Mouse (Mus musculus) MEL (cell line): ENCODE measurements at regions not wholly inside any gene's neighbourhood (a gene's known extent, or its start where the extent isn't known, plus 50 kb on each side); places are given as distances from the start of the nearest gene placed in this dataset.

Experiments used
- DNase-seq: peaks from one replicate; pipeline ENCODE4 v3.0.0; 2011; ENCODE audit warnings: low read depth, low spot score
- H3K27ac ChIP-seq: 2 replicates; pipeline ENCODE4 v1.5.1; 2012; ENCODE audit warnings: low read depth, mild to moderate bottlenecking, control low read depth, low read length, moderate library complexity; ENCODE audit not compliant: control insufficient read depth
- H3K27me3 ChIP-seq, 2 experiments: fragments of 150-350 bp in 1 of 2; sonication (generic) in 1 of 2; 2 replicates each; pipeline ENCODE4 v1.6.1; 2012; ENCODE audit warnings: low read length in 2 of 2, mild to moderate bottlenecking in 2 of 2, improper control_type of control experiment in 1 of 2, moderate library complexity in 1 of 2; ENCODE audit not compliant: insufficient read depth in 2 of 2, control insufficient read depth in 1 of 2
- H3K36me3 ChIP-seq, 2 experiments: 2 replicates each; pipeline ENCODE4 v1.6.1; 2012 to 2014; ENCODE audit warnings: low read length in 2 of 2, improper control_type of control experiment in 1 of 2, inconsistent platforms in 1 of 2, mild to moderate bottlenecking in 1 of 2; ENCODE audit not compliant: insufficient read depth in 2 of 2, control insufficient read depth in 1 of 2
- H3K4me1 ChIP-seq, 2 experiments: fragments of 150-350 bp in 1 of 2; sonication (generic) in 1 of 2; 2 replicates each; pipeline ENCODE4 v1.6.1; 2012; ENCODE audit warnings: low read length in 2 of 2, improper control_type of control experiment in 1 of 2, mild to moderate bottlenecking in 1 of 2; ENCODE audit not compliant: insufficient read depth in 2 of 2, control insufficient read depth in 1 of 2
- H3K4me3 ChIP-seq, 2 experiments: fragments of 150-350 bp in 1 of 2; sonication (generic) in 1 of 2; 2 replicates each; pipeline ENCODE4 v1.5.1; 2012; ENCODE audit warnings: low read depth in 2 of 2, low read length in 2 of 2, mild to moderate bottlenecking in 2 of 2, moderate library complexity in 2 of 2, control low read depth in 1 of 2, improper control_type of control experiment in 1 of 2; ENCODE audit not compliant: control insufficient read depth in 1 of 2, insufficient read depth in 1 of 2
- H3K79me2 ChIP-seq: 2 replicates; pipeline ENCODE4 v1.6.1; 2012; ENCODE audit warnings: mild to moderate bottlenecking, low read length, moderate library complexity; ENCODE audit not compliant: control insufficient read depth, poor library complexity, insufficient read depth
- H3K9ac ChIP-seq: 2 replicates; pipeline ENCODE4 v1.6.1; 2012; ENCODE audit warnings: low read depth, mild to moderate bottlenecking, control low read depth, low read length, moderate library complexity; ENCODE audit not compliant: control insufficient read depth, poor library complexity, severe bottlenecking
- H3K9me3 ChIP-seq: fragments of 150-350 bp; sonication (generic); replicated peaks from 2 replicates; pipeline ENCODE4 v1.6.1; 2012; ENCODE audit warnings: mild to moderate bottlenecking, low read length, improper control_type of control experiment, moderate library complexity; ENCODE audit not compliant: insufficient read depth
- CHD1 ChIP-seq: IDR thresholded peaks from 2 replicates; pipeline ENCODE4 v1.6.1; 2012; ENCODE audit warnings: low read depth, mild to moderate bottlenecking, inconsistent platforms, low read length, improper control_type of control experiment
- CTCF ChIP-seq, 3 experiments: IDR thresholded peaks in 2 of 3; conservative IDR thresholded peaks in 1 of 3; 2 replicates each; pipeline ENCODE4 v1.5.1; 2011 to 2012; ENCODE audit warnings: low read length in 3 of 3, low read depth in 2 of 3, mild to moderate bottlenecking in 2 of 3, improper control_type of control experiment in 1 of 3, inconsistent platforms in 1 of 3, mixed read lengths in 1 of 3, moderate library complexity in 1 of 3; ENCODE audit not compliant: control insufficient read depth in 1 of 3, insufficient read depth in 1 of 3, poor library complexity in 1 of 3, severe bottlenecking in 1 of 3
- E2F4 ChIP-seq: IDR thresholded peaks from 2 replicates; pipeline ENCODE4 v1.6.1; 2011; ENCODE audit warnings: low read depth, low read length, improper control_type of control experiment, borderline replicate concordance
- EP300 ChIP-seq, 2 experiments: IDR thresholded peaks; 2 replicates each; pipeline ENCODE4 v1.6.1; 2011; ENCODE audit warnings: improper control_type of control experiment in 2 of 2, low read length in 2 of 2, low read depth in 1 of 2, mild to moderate bottlenecking in 1 of 2
- GABPA ChIP-seq: IDR thresholded peaks from 2 replicates; pipeline ENCODE4 v1.6.1; 2012; ENCODE audit warnings: low read depth, mild to moderate bottlenecking, inconsistent platforms, low read length, improper control_type of control experiment, moderate library complexity
- GATA1 ChIP-seq: IDR thresholded peaks from 2 replicates; pipeline ENCODE4 v1.6.1; 2011; ENCODE audit warnings: low read depth, low read length, improper control_type of control experiment
- JUND ChIP-seq: IDR thresholded peaks from 2 replicates; pipeline ENCODE4 v1.6.1; 2011; ENCODE audit warnings: low read depth, mild to moderate bottlenecking, improper control_type of control experiment, low read length
- KAT2A ChIP-seq: conservative IDR thresholded peaks from 2 replicates; pipeline ENCODE4 v1.6.1; 2012; ENCODE audit warnings: low read depth, low read length, improper control_type of control experiment, inconsistent platforms
- MAX ChIP-seq: IDR thresholded peaks from 2 replicates; pipeline ENCODE4 v1.6.1; 2011; ENCODE audit warnings: low read length, improper control_type of control experiment
- MAZ ChIP-seq: IDR thresholded peaks from 2 replicates; pipeline ENCODE4 v1.6.1; 2012; ENCODE audit warnings: low read depth, mild to moderate bottlenecking, inconsistent platforms, low read length, improper control_type of control experiment
- MEF2A ChIP-seq: IDR thresholded peaks from 2 replicates; pipeline ENCODE4 v1.6.1; 2014; ENCODE audit warnings: low read depth, mild to moderate bottlenecking, inconsistent platforms, low read length, improper control_type of control experiment; ENCODE audit not compliant: poor library complexity, insufficient replicate concordance, severe bottlenecking; ENCODE audit errors: extremely low read depth
- MXI1 ChIP-seq: IDR thresholded peaks from 2 replicates; pipeline ENCODE4 v1.6.1; 2011; ENCODE audit warnings: mild to moderate bottlenecking, low read depth, low read length, improper control_type of control experiment
- POLR2AphosphoS2 ChIP-seq: IDR thresholded peaks from 2 replicates; pipeline ENCODE4 v1.6.1; 2011; ENCODE audit warnings: low read length, improper control_type of control experiment
- POLR2AphosphoS5 ChIP-seq: IDR thresholded peaks from 2 replicates; pipeline ENCODE4 v1.6.1; 2012; ENCODE audit warnings: low read depth, borderline replicate concordance, mild to moderate bottlenecking, inconsistent platforms, low read length, moderate library complexity, mixed read lengths
- RAD21 ChIP-seq: IDR thresholded peaks from 2 replicates; pipeline ENCODE4 v1.6.1; 2011; ENCODE audit warnings: mild to moderate bottlenecking, low read depth, low read length, improper control_type of control experiment
- SIN3A ChIP-seq: IDR thresholded peaks from 2 replicates; pipeline ENCODE4 v1.6.1; 2012; ENCODE audit warnings: low read length, improper control_type of control experiment, inconsistent platforms
- SMC3 ChIP-seq: IDR thresholded peaks from 2 replicates; pipeline ENCODE4 v1.6.1; 2011; ENCODE audit warnings: low read depth, low read length, improper control_type of control experiment
- TAL1 ChIP-seq: IDR thresholded peaks from 2 replicates; pipeline ENCODE4 v1.6.1; 2012; ENCODE audit warnings: mild to moderate bottlenecking, inconsistent platforms, low read length, moderate library complexity, mixed read lengths
- ZC3H11A ChIP-seq: IDR thresholded peaks from 2 replicates; pipeline ENCODE4 v1.6.1; 2012; ENCODE audit warnings: low read depth, mild to moderate bottlenecking, inconsistent platforms, low read length, improper control_type of control experiment
- ZMIZ1 ChIP-seq: IDR thresholded peaks from 2 replicates; pipeline ENCODE4 v1.6.1; 2012; ENCODE audit warnings: low read depth, mild to moderate bottlenecking, inconsistent platforms, low read length, improper control_type of control experiment, moderate library complexity

GRCm38 (mm10) chr4:12570689-12571088 is 398.9 kb upstream of the Fam92a start:
- H3K79me2 ChIP-seq: no peaks in the 10 kb centered on the region
- H3K9me3 ChIP-seq: no peaks in the 10 kb centered on the region
- no peak overlapping the region for H3K9ac ChIP-seq
- no peak overlapping the region for H3K4me3 ChIP-seq
- no peaks in the 10 kb centered on the region for H3K36me3 ChIP-seq
- no peaks in the 10 kb centered on the region for H3K4me1 ChIP-seq
- DNase-seq: no peak
- no peaks in the 10 kb centered on the region for H3K27me3 ChIP-seq
- TF ChIP-seq E2F4 (no peak), MAX (no peak), RAD21 (no peak), SIN3A (no peak), MXI1 (no peak)
- TF ChIP-seq, all 39 proteins: peak for 0
- no peak overlapping the region for H3K27ac ChIP-seq

- Histone ChIP-seq H3K4me1 (no peaks in the 10 kb centered on the region), H3K79me2 (no peaks in the 10 kb centered on the region), H3K4me3 (no peak overlapping the region), H3K9me3 (no peaks in the 10 kb centered on the region), H3K9ac (no peak overlapping the region), H3K36me3 (no peaks in the 10 kb centered on the region), H3K27ac (no peak overlapping the region), H3K27me3 (no peaks in the 10 kb centered on the region)
- DNase-seq: no peak
- TF ChIP-seq GATA1 (no peak), POLR2AphosphoS2 (no peak)
Observed at GRCm38 (mm10) chr4:12567643-12568042, 395.8 kb upstream of the Fam92a start.

- no peak overlapping the region for H3K9ac ChIP-seq
- TF ChIP-seq MAZ (no peak), POLR2AphosphoS2 (no peak), KAT2A (no peak), GABPA (no peak), CTCF (IDR thresholded peaks at IDR 0.05 in 2 of 3, conservative IDR thresholded peaks at IDR 0.05 in 1 of 3; ENCODE audit: control insufficient read depth in 1 of 3, insufficient read depth in 1 of 3, low read depth in 2 of 3, low read length in 3 of 3, poor library complexity in 1 of 3, severe bottlenecking in 1 of 3) (no peak), ZMIZ1 (no peak), SMC3 (no peak), CHD1 (no peak), POLR2AphosphoS5 (no peak), EP300 (IDR thresholded peaks at IDR 0.05; ENCODE audit: low read depth in 1 of 2, low read length in 2 of 2) (no peak), TAL1 (no peak), JUND (no peak), MEF2A (no peak), ZC3H11A (no peak)
- no peak overlapping the region for H3K27ac ChIP-seq
- H3K4me1 ChIP-seq: no peaks in the 10 kb centered on the region
- H3K27me3 ChIP-seq: no peaks in the 10 kb centered on the region
- H3K79me2 ChIP-seq: no peaks in the 10 kb centered on the region
- no peak overlapping the region for H3K4me3 ChIP-seq
- DNase-seq: no peak
- no peaks in the 10 kb centered on the region for H3K9me3 ChIP-seq
- no peaks in the 10 kb centered on the region for H3K36me3 ChIP-seq
Observed at GRCm38 (mm10) chr4:12563016-12563415, 391.2 kb upstream of the Fam92a start.
